Mouse (Mus musculus): ENCODE results near the gene Vsig2. TPM values are rescaled to one million over a fixed set of nuclear protein-coding genes. Genes with fewer than 3 reads are reported as not detected.

The Vsig2 gene
- polyA plus RNA-seq, 1 experiment from 2014 or later: not detected

GRCm38 (mm10) chr9:37512097-37512496 lies 27.0 kb upstream of the Vsig2 start:
- Histone ChIP-seq H3K27me3 (ENCODE audit: control insufficient read depth, insufficient read depth, low read length) (no peaks in the 10 kb centered on the region), H3K4me2 (ENCODE audit: low read depth, low read length) (no peak overlapping the region), H3K4me1 (ENCODE audit: control insufficient read depth, insufficient read depth, low read length) (no peaks in the 10 kb centered on the region), H3K9me3 (replicated peaks; ENCODE audit: control insufficient read depth, low read length) (no peaks in the 10 kb centered on the region), H3K4me3 (ENCODE audit: low read depth, low read length) (no peak overlapping the region), H3K36me3 (replicated peaks; ENCODE audit: control insufficient read depth, insufficient read depth, low read depth, low read length) (no peaks in the 10 kb centered on the region), H3K27ac (replicated peaks; ENCODE audit: low read depth, low read length) (no peak overlapping the region), H3K9ac (replicated peaks; ENCODE audit: low read length) (no peak overlapping the region)
- WGBS: 95% methylated on average over 2 of the region's 2 CpGs
- ATAC-seq (replicated peaks; ENCODE audit: insufficient number of reproducible peaks, low FRiP score, low TSS enrichment, low read depth) (no peak), DNase-seq (ENCODE audit: low spot score) (no peak)

GRCm38 (mm10) chr9:37514456-37514855 lies 24.6 kb upstream of the Vsig2 start:
- no peak for ATAC-seq (replicated peaks; ENCODE audit: insufficient number of reproducible peaks, low FRiP score, low TSS enrichment, low read depth)
- H3K36me3 ChIP-seq (replicated peaks; ENCODE audit: control insufficient read depth, insufficient read depth, low read depth, low read length): no peaks in the 10 kb centered on the region
- 92% methylated on average over 3 of the region's 3 CpGs for WGBS

GRCm38 (mm10) chr9:37517467-37517866 lies 21.6 kb upstream of the Vsig2 start:
- H3K36me3 ChIP-seq (replicated peaks; ENCODE audit: control insufficient read depth, insufficient read depth, low read depth, low read length): no peaks in the 10 kb centered on the region; the same call in 1 of the 2 replicates
- H3K27ac ChIP-seq (replicated peaks; ENCODE audit: low read depth, low read length): no peak overlapping the region
- DNase-seq (ENCODE audit: low spot score) (no peak), ATAC-seq (replicated peaks; ENCODE audit: insufficient number of reproducible peaks, low FRiP score, low TSS enrichment, low read depth) (no peak)
- H3K9ac ChIP-seq (replicated peaks; ENCODE audit: low read length): no peak overlapping the region
- H3K4me3 ChIP-seq (ENCODE audit: low read depth, low read length): no peak overlapping the region
- H3K27me3 ChIP-seq (ENCODE audit: control insufficient read depth, insufficient read depth, low read length): no peaks in the 10 kb centered on the region
- no peaks in the 10 kb centered on the region for H3K9me3 ChIP-seq (replicated peaks; ENCODE audit: control insufficient read depth, low read length)
- no peaks in the 10 kb centered on the region for H3K4me1 ChIP-seq (ENCODE audit: control insufficient read depth, insufficient read depth, low read length)
- H3K4me2 ChIP-seq (ENCODE audit: low read depth, low read length): no peak overlapping the region
- WGBS: 79% methylated on average over 1 of the region's 1 CpGs

More at GRCm38 (mm10) chr9:37514456-37514855, 24.6 kb upstream of the Vsig2 start:
- Histone ChIP-seq H3K9ac (replicated peaks; ENCODE audit: low read length) (no peak overlapping the region), H3K4me1 (ENCODE audit: control insufficient read depth, insufficient read depth, low read length) (no peaks in the 10 kb centered on the region), H3K27ac (replicated peaks; ENCODE audit: low read depth, low read length) (no peak overlapping the region), H3K4me2 (ENCODE audit: low read depth, low read length) (no peak overlapping the region), H3K9me3 (replicated peaks; ENCODE audit: control insufficient read depth, low read length) (no peaks in the 10 kb centered on the region), H3K27me3 (ENCODE audit: control insufficient read depth, insufficient read depth, low read length) (no peaks in the 10 kb centered on the region), H3K4me3 (ENCODE audit: low read depth, low read length) (no peak overlapping the region)
- no peak for DNase-seq (ENCODE audit: low spot score)

- WGBS: 92% methylated on average over 8 of the region's 8 CpGs
These were observed 20.1 kb upstream of the Vsig2 start for GRCm38 (mm10) chr9:37518991-37519390.

GRCm38 (mm10) chr9:37519995-37520394 lies 19.1 kb upstream of the Vsig2 start:
- ATAC-seq (replicated peaks; ENCODE audit: insufficient number of reproducible peaks, low FRiP score, low TSS enrichment, low read depth) (no peak), DNase-seq (ENCODE audit: low spot score) (no peak)
- H3K27me3 ChIP-seq (ENCODE audit: control insufficient read depth, insufficient read depth, low read length): no peaks in the 10 kb centered on the region
- H3K4me1 ChIP-seq (ENCODE audit: control insufficient read depth, insufficient read depth, low read length): no peaks in the 10 kb centered on the region
- no peaks in the 10 kb centered on the region; the same call in 1 of the 2 replicates for H3K36me3 ChIP-seq (replicated peaks; ENCODE audit: control insufficient read depth, insufficient read depth, low read depth, low read length)
- H3K27ac ChIP-seq (replicated peaks; ENCODE audit: low read depth, low read length): no peak overlapping the region
- no peak overlapping the region for H3K9ac ChIP-seq (replicated peaks; ENCODE audit: low read length)
- no peak overlapping the region for H3K4me3 ChIP-seq (ENCODE audit: low read depth, low read length)
- WGBS: 87% methylated on average over 2 of the region's 2 CpGs
- no peak overlapping the region for H3K4me2 ChIP-seq (ENCODE audit: low read depth, low read length)
- no peaks in the 10 kb centered on the region for H3K9me3 ChIP-seq (replicated peaks; ENCODE audit: control insufficient read depth, low read length)

More at GRCm38 (mm10) chr9:37518991-37519390, 20.1 kb upstream of the Vsig2 start:
- H3K36me3 ChIP-seq (replicated peaks; ENCODE audit: control insufficient read depth, insufficient read depth, low read depth, low read length): no peaks in the 10 kb centered on the region; the same call in 1 of the 2 replicates
- no peaks in the 10 kb centered on the region for H3K4me1 ChIP-seq (ENCODE audit: control insufficient read depth, insufficient read depth, low read length)
- no peak overlapping the region for H3K4me3 ChIP-seq (ENCODE audit: low read depth, low read length)
- H3K9ac ChIP-seq (replicated peaks; ENCODE audit: low read length): no peak overlapping the region
- H3K27me3 ChIP-seq (ENCODE audit: control insufficient read depth, insufficient read depth, low read length): no peaks in the 10 kb centered on the region
- no peak overlapping the region for H3K27ac ChIP-seq (replicated peaks; ENCODE audit: low read depth, low read length)
- H3K9me3 ChIP-seq (replicated peaks; ENCODE audit: control insufficient read depth, low read length): no peaks in the 10 kb centered on the region
- H3K4me2 ChIP-seq (ENCODE audit: low read depth, low read length): no peak overlapping the region
- ATAC-seq (replicated peaks; ENCODE audit: insufficient number of reproducible peaks, low FRiP score, low TSS enrichment, low read depth): no peak
- DNase-seq (ENCODE audit: low spot score): no peak

GRCm38 (mm10) chr9:37525461-37525860 lies 13.6 kb upstream of the Vsig2 start:
- Histone ChIP-seq H3K4me2 (ENCODE audit: low read depth, low read length) (no peak overlapping the region), H3K27ac (replicated peaks; ENCODE audit: low read depth, low read length) (no peak overlapping the region), H3K4me1 (ENCODE audit: control insufficient read depth, insufficient read depth, low read length) (no peaks in the 10 kb centered on the region), H3K9ac (replicated peaks; ENCODE audit: low read length) (no peak overlapping the region), H3K36me3 (replicated peaks; ENCODE audit: control insufficient read depth, insufficient read depth, low read depth, low read length) (no peaks in the 10 kb centered on the region; the same call in 1 of the 2 replicates), H3K9me3 (replicated peaks; ENCODE audit: control insufficient read depth, low read length) (no peaks in the 10 kb centered on the region), H3K27me3 (ENCODE audit: control insufficient read depth, insufficient read depth, low read length) (peaks cover 39% of the 10 kb centered on the region), H3K4me3 (ENCODE audit: low read depth, low read length) (no peak overlapping the region)
- no peak for ATAC-seq (replicated peaks; ENCODE audit: insufficient number of reproducible peaks, low FRiP score, low TSS enrichment, low read depth)
- 77% methylated on average over 2 of the region's 2 CpGs for WGBS
- no peak for DNase-seq (ENCODE audit: low spot score)

GRCm38 (mm10) chr9:37526443-37527395 lies 12.3 kb upstream of the Vsig2 start:
- H3K4me2 ChIP-seq (ENCODE audit: low read depth, low read length): no peak overlapping the region
- no peaks in the 10 kb centered on the region for H3K9me3 ChIP-seq (replicated peaks; ENCODE audit: control insufficient read depth, low read length)
- no peak overlapping the region for H3K27ac ChIP-seq (replicated peaks; ENCODE audit: low read depth, low read length)
- H3K36me3 ChIP-seq (replicated peaks; ENCODE audit: control insufficient read depth, insufficient read depth, low read depth, low read length): no peaks in the 10 kb centered on the region
- no peak overlapping the region for H3K4me3 ChIP-seq (ENCODE audit: low read depth, low read length)
- peaks cover 46% of the 10 kb centered on the region for H3K27me3 ChIP-seq (ENCODE audit: control insufficient read depth, insufficient read depth, low read length)
- WGBS: 20% methylated on average over 21 of the region's 21 CpGs
- no peak overlapping the region for H3K9ac ChIP-seq (replicated peaks; ENCODE audit: low read length)
- peak; percentile 7 for DNase-seq (ENCODE audit: low spot score)
- ATAC-seq (replicated peaks; ENCODE audit: insufficient number of reproducible peaks, low FRiP score, low TSS enrichment, low read depth): no peak
- no peaks in the 10 kb centered on the region; the same call in 1 of the 2 replicates for H3K4me1 ChIP-seq (ENCODE audit: control insufficient read depth, insufficient read depth, low read length)
